Mouse (Mus musculus): Measurements from ENCODE around the gene Ecel1.

DNA sequence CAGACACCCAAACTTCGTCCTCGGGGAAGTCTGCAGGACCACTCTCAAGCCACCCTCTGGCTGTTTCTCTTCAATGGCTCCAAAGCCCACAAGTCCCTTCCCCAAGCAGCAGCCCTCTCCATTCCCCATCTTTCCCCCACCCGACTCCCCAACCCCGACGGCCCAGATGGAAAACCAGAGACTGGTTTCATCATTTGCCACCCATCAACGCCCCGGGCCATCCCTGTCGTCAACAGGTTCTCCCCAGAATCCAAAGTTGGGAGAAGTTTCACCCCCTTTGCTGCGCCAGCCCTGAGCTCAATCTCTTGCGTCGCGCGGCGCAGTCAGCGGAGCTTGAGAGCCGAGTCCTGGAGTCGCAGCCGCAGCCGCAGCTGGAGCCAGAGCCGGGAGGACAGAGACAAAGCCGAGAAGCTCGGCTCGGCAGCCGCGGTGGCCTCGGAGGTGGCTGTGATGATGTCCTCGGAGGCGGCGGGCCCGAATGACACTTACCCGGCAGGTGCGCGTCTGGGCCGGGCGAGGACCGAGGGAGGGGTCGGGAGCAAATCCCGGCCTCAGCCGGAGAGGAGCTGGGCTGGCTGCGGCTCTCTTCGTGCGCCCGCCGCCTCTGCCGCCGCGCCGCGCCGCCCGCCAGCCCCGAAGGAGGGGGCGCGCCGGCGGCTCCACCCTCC is 656 bp downstream of the Ecel1 start:
- TF ChIP-seq EP300 (IDR thresholded peaks at IDR 0.05; ENCODE audit: insufficient read depth, low read depth, low read length) (no peak), CTCF (IDR thresholded peaks at IDR 0.05) (no peak), POLR2A (IDR thresholded peaks at IDR 0.05; ENCODE audit: insufficient read depth, low read depth, low read length) (no peak)
